Mouse (Mus musculus) myocyte (in vitro differentiated cells): ENCODE results near the gene Tnik. TPM values are rescaled to one million over a fixed set of nuclear protein-coding genes. Genes with fewer than 3 reads are reported as not detected.

Experiments used
- H3K27me3 ChIP-seq: one replicate; pipeline ENCODE4 v1.6.1; 2011; ENCODE audit not compliant: control insufficient read depth, insufficient read depth, insufficient read length
- H3K36me3 ChIP-seq: one replicate; pipeline ENCODE4 v1.6.1; 2011; ENCODE audit not compliant: control insufficient read depth, insufficient read depth
- H3K4me2 ChIP-seq: one replicate; pipeline ENCODE4 v1.6.1; 2011; ENCODE audit warnings: low read depth, control low read depth
- H3K4me3 ChIP-seq: one replicate; pipeline ENCODE4 v1.5.1; 2011; ENCODE audit warnings: mild to moderate bottlenecking, control low read depth, moderate library complexity
- H3K79me2 ChIP-seq: one replicate; pipeline ENCODE4 v1.6.1; 2011; ENCODE audit not compliant: control insufficient read depth, insufficient read depth
- H3ac ChIP-seq: one replicate; pipeline ENCODE4 v1.6.1; 2011; ENCODE audit not compliant: control insufficient read depth, insufficient read length
- CEBPB ChIP-seq: IDR thresholded peaks from 2 replicates; pipeline ENCODE4 v1.6.1; 2011; ENCODE audit warnings: mild to moderate bottlenecking, moderate library complexity; ENCODE audit not compliant: poor library complexity, insufficient read depth, severe bottlenecking
- E2F4 ChIP-seq: IDR thresholded peaks from one replicate; pipeline ENCODE4 v1.6.1; 2011; ENCODE audit warnings: mild to moderate bottlenecking, control low read depth, moderate library complexity; ENCODE audit not compliant: insufficient read depth
- MAX ChIP-seq: IDR thresholded peaks from one replicate; pipeline ENCODE4 v1.6.1; 2011; ENCODE audit warnings: low read depth, mild to moderate bottlenecking, control low read depth
- MYOD1 ChIP-seq, 3 experiments: IDR thresholded peaks; one replicate each; pipeline ENCODE4 v1.6.1; 2011; ENCODE audit warnings: control low read depth in 2 of 3, low read depth in 2 of 3, mild to moderate bottlenecking in 2 of 3, moderate library complexity in 1 of 3; ENCODE audit not compliant: insufficient read length in 2 of 3, control insufficient read depth in 1 of 3
- MYOG ChIP-seq, 3 experiments: IDR thresholded peaks; one replicate each; pipeline ENCODE4 v1.6.1; 2011; ENCODE audit warnings: control low read depth in 2 of 3, low read depth in 2 of 3, mild to moderate bottlenecking in 2 of 3; ENCODE audit not compliant: insufficient read length in 2 of 3, control insufficient read depth in 1 of 3, insufficient read depth in 1 of 3
- POLR2A ChIP-seq: IDR thresholded peaks from one replicate; pipeline ENCODE4 v1.6.1; 2011; ENCODE audit warnings: low read depth, mild to moderate bottlenecking, control low read depth, moderate library complexity; ENCODE audit not compliant: insufficient read length
- POLR2AphosphoS2 ChIP-seq: IDR thresholded peaks from one replicate; pipeline ENCODE4 v1.6.1; 2011; ENCODE audit warnings: low read depth, control low read depth; ENCODE audit not compliant: insufficient read length
- REST ChIP-seq: IDR thresholded peaks from one replicate; pipeline ENCODE4 v1.6.1; 2011; ENCODE audit warnings: mild to moderate bottlenecking, control low read depth, moderate library complexity; ENCODE audit not compliant: insufficient read depth, insufficient read length
- SRF ChIP-seq: IDR thresholded peaks from one replicate; pipeline ENCODE4 v1.6.1; 2011; ENCODE audit warnings: low read depth; ENCODE audit not compliant: control insufficient read depth, insufficient read length
- TCF12 ChIP-seq: IDR thresholded peaks from one replicate; pipeline ENCODE4 v1.6.1; 2011; ENCODE audit warnings: mild to moderate bottlenecking, control low read depth; ENCODE audit not compliant: poor library complexity, insufficient read depth, severe bottlenecking
- TCF3 ChIP-seq: IDR thresholded peaks from one replicate; pipeline ENCODE4 v1.6.1; 2011; ENCODE audit warnings: low read depth, control low read depth; ENCODE audit not compliant: insufficient read length
- USF1 ChIP-seq: IDR thresholded peaks from one replicate; pipeline ENCODE4 v1.6.1; 2011; ENCODE audit warnings: low read depth, mild to moderate bottlenecking, control low read depth, moderate library complexity
- polyA plus RNA-seq: library from polyadenylated mRNA; unstranded; fragments of >200 nt; fragmentation: generic; extraction: Trizol; gene quantifications from one replicate; pipeline ENCODE4 v1.2.1, GENCODE M21; 2012; ENCODE audit warnings: missing spikeins

Gene Tnik
- 1.8 TPM for polyA plus RNA-seq

- Histone ChIP-seq H3K36me3 (no peaks in the 10 kb centered on the region), H3K4me3 (peak within 1 kb of the TSS; percentile 37), H3K27me3 (no peaks in the 10 kb centered on the region), H3K4me2 (peak within 1 kb of the TSS; percentile 86), H3K79me2 (no peaks in the 10 kb centered on the region), H3ac (peak within 1 kb of the TSS; percentile 0)
- TF ChIP-seq POLR2AphosphoS2 = no peak
- no peak for TF ChIP-seq USF1
- TF ChIP-seq MYOD1 (IDR thresholded peaks at IDR 0.05; ENCODE audit: control insufficient read depth in 1 of 3, insufficient read length in 2 of 3, low read depth in 2 of 3) = peak in 1 of 3 experiments; percentile 15
- TF ChIP-seq E2F4 = no peak
- no peak for TF ChIP-seq TCF12
Measured at GRCm38 (mm10) chr3:28263002-28263947, at the start of gene Tnik. TSS of gene Tnik (plus strand) at chr3:28263214.

GRCm38 (mm10) chr3:28214886-28215311 is 48.1 kb upstream of the Tnik start:
- Histone ChIP-seq H3K79me2 (no peaks in the 10 kb centered on the region), H3K4me3 (no peak overlapping the region), H3K27me3 (no peaks in the 10 kb centered on the region), H3K36me3 (no peaks in the 10 kb centered on the region), H3K4me2 (no peak overlapping the region), H3ac (no peak overlapping the region)
- TF ChIP-seq POLR2A (no peak), MYOG (IDR thresholded peaks at IDR 0.05; ENCODE audit: control insufficient read depth in 1 of 3, insufficient read depth in 1 of 3, insufficient read length in 2 of 3, low read depth in 2 of 3) (no peak)

- no peak overlapping the region for H3K4me2 ChIP-seq
- H3K4me3 ChIP-seq = no peak overlapping the region
- H3K79me2 ChIP-seq = no peaks in the 10 kb centered on the region
- no peak overlapping the region for H3ac ChIP-seq
- no peaks in the 10 kb centered on the region for H3K27me3 ChIP-seq
- no peak for TF ChIP-seq TCF12
- no peak for TF ChIP-seq REST
- no peak for TF ChIP-seq POLR2A
- TF ChIP-seq SRF = no peak
- no peak for TF ChIP-seq POLR2AphosphoS2
- TF ChIP-seq TCF3 = no peak
- TF ChIP-seq USF1 = no peak
- no peak for TF ChIP-seq MYOG (IDR thresholded peaks at IDR 0.05; ENCODE audit: control insufficient read depth in 1 of 3, insufficient read depth in 1 of 3, insufficient read length in 2 of 3, low read depth in 2 of 3)
- no peak for TF ChIP-seq MAX
- TF ChIP-seq MYOD1 (IDR thresholded peaks at IDR 0.05; ENCODE audit: control insufficient read depth in 1 of 3, insufficient read length in 2 of 3, low read depth in 2 of 3) = no peak
- no peak for TF ChIP-seq CEBPB
- TF ChIP-seq E2F4 = no peak
- no peaks in the 10 kb centered on the region for H3K36me3 ChIP-seq
Measured at GRCm38 (mm10) chr3:28217001-28217400, 46.0 kb upstream of the Tnik start.

- Histone ChIP-seq H3K79me2 (no peaks in the 10 kb centered on the region), H3K36me3 (no peaks in the 10 kb centered on the region), H3K27me3 (no peaks in the 10 kb centered on the region), H3K4me3 (no peak overlapping the region), H3K4me2 (no peak overlapping the region), H3ac (no peak overlapping the region)
- TF ChIP-seq MYOG (IDR thresholded peaks at IDR 0.05; ENCODE audit: control insufficient read depth in 1 of 3, insufficient read depth in 1 of 3, insufficient read length in 2 of 3, low read depth in 2 of 3) (peak in 1 of 3 experiments; percentile 51), MYOD1 (IDR thresholded peaks at IDR 0.05; ENCODE audit: control insufficient read depth in 1 of 3, insufficient read length in 2 of 3, low read depth in 2 of 3) (peak in 1 of 3 experiments; percentile 31), POLR2A (no peak)
Measured at GRCm38 (mm10) chr3:28219533-28219932, 43.5 kb upstream of the Tnik start.

GRCm38 (mm10) chr3:28219964-28220363 is 43.0 kb upstream of the Tnik start:
- H3K4me2 ChIP-seq = peak overlapping the region; percentile 20
- no peak overlapping the region for H3K4me3 ChIP-seq
- H3K27me3 ChIP-seq = no peaks in the 10 kb centered on the region
- TF ChIP-seq USF1 = no peak
- no peak for TF ChIP-seq E2F4
- TF ChIP-seq MAX = no peak
- no peak for TF ChIP-seq REST
- TF ChIP-seq TCF12 = peak; percentile 99
- TF ChIP-seq POLR2A = no peak
- TF ChIP-seq SRF = no peak
- TF ChIP-seq POLR2AphosphoS2 = no peak
- no peak for TF ChIP-seq CEBPB
- TF ChIP-seq TCF3 = peak; percentile 98
- TF ChIP-seq MYOG (IDR thresholded peaks at IDR 0.05; ENCODE audit: control insufficient read depth in 1 of 3, insufficient read depth in 1 of 3, insufficient read length in 2 of 3, low read depth in 2 of 3) = peak; percentile 98 to 100 (median 99)
- TF ChIP-seq MYOD1 (IDR thresholded peaks at IDR 0.05; ENCODE audit: control insufficient read depth in 1 of 3, insufficient read length in 2 of 3, low read depth in 2 of 3) = peak; percentile 74 to 100 (median 98)
- H3K79me2 ChIP-seq = no peaks in the 10 kb centered on the region
- H3K36me3 ChIP-seq = no peaks in the 10 kb centered on the region
- H3ac ChIP-seq = no peak overlapping the region
